Mouse (Mus musculus) midbrain, embryonic 10.5 days (tissue): ENCODE data around the gene Pomt2. TPM values are rescaled to one million over a fixed set of nuclear protein-coding genes. Genes with fewer than 3 reads are reported as not detected.

ENCODE experiments used
- DNase-seq: peaks from one replicate; pipeline ENCODE4 v3.0.0-alpha.2; 2017; ENCODE audit warnings: low spot score
- H3K27ac ChIP-seq: fragments of 300-500 bp; sonication (generic); replicated peaks from 2 replicates; pipeline ENCODE4 v1.5.1; 2016; ENCODE audit warnings: mild to moderate bottlenecking
- H3K27me3 ChIP-seq: fragments of 300-500 bp; sonication (generic); 2 replicates; pipeline ENCODE4 v1.6.1; 2016; ENCODE audit warnings: low read depth, mild to moderate bottlenecking; ENCODE audit not compliant: poor library complexity, severe bottlenecking
- H3K36me3 ChIP-seq: fragments of 300-500 bp; sonication (generic); 2 replicates; pipeline ENCODE4 v1.6.1; 2016; ENCODE audit warnings: mild to moderate bottlenecking, moderate library complexity
- H3K4me1 ChIP-seq: fragments of 300-500 bp; sonication (generic); 2 replicates; pipeline ENCODE4 v1.6.1; 2016
- H3K4me3 ChIP-seq: fragments of 300-500 bp; sonication (generic); 2 replicates; pipeline ENCODE4 v1.5.1; 2016; ENCODE audit warnings: mild to moderate bottlenecking, moderate library complexity
- H3K9me3 ChIP-seq: fragments of 300-500 bp; sonication (generic); replicated peaks from 2 replicates; pipeline ENCODE4 v1.6.1; 2016; ENCODE audit warnings: mild to moderate bottlenecking
- WGBS: fragments of 180-500 bp; shearing (Covaris S2); methylation state at CpG from one replicate; pipeline ENCODE4 v1.1.7; 2016; 5-methylcytosine and 5-hydroxymethylcytosine counted together
- polyA plus RNA-seq: library from polyadenylated mRNA; unstranded; fragments of >200 nt; fragmentation: Nextera tagmentation; extraction: Ambion mirVana; gene quantifications from 2 replicates; pipeline ENCODE4 v1.2.1, GENCODE M21; 2016

The Pomt2 gene
- polyA plus RNA-seq, 1 experiment from 2014 or later: 16.5 TPM

DNA sequence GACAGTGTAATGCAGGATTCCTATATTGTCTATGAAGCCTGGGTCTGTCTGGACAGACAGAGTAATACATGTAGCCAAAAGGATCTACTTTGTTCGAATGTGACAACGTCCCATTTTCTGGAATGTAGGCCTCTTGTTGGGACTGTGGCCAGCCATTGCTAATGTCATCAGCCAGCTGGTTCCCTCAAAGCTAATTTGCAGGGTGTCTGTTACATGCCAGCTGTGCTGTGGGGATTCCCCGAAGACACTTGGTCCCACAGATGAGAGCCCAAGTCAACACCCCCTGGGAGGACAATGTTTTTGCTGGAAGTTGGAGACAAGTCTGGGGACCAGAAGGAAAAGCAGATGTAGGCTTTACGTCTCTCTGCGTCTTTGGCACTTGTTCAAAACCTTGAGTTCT, 81.3 kb downstream of the Pomt2 start:
- no peak for DNase-seq

DNA sequence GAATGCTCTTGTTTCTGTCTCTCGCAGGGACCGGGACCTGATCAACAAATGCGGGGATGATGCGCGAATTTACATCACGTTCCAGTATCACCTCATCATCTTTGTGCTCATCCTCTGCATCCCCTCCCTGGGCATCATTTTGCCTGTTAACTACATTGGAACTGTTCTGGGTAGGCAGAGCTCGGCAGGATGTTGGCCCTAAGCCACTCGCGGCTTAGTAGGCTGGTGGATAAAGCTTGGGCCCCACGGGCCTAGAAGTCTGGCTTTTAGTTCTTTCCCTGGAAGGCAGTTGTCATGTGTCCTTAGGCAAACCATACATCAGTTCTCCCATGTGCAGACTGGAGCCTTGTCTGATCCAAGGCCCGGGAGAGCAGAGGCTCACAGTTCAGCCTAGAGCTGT, 82.3 kb downstream of the Pomt2 start:
- 91% methylated on average over 11 of the region's 11 CpGs for WGBS

More for the DNA sequence above, 81.3 kb downstream of the Pomt2 start:
- Histone ChIP-seq H3K4me3 (no peak overlapping the region), H3K36me3 (no peaks in the 10 kb centered on the region), H3K9me3 (no peaks in the 10 kb centered on the region), H3K27me3 (no peaks in the 10 kb centered on the region), H3K4me1 (no peaks in the 10 kb centered on the region), H3K27ac (no peak overlapping the region)
- WGBS: 91% methylated on average over 5 of the region's 5 CpGs

DNA sequence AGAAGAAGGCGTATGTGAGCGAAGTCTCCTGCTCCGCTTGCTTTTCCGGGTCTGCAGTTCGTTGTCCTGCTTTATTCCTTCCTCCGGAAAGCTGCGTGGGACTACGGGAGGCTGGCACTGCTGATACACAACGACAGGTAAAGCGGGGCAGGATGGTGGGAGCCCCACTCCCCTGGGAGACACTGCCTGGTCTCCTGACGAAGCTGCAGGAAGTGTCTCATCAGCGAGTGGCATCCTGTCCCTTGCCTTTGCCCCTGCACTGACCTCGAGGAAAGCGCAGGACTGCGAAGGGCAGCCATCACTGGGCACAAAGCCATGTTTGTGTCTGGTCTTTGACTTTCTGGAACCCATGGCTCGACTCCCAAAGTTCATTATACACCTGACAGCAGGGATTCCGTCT, 90.7 kb downstream of the Pomt2 start:
- H3K9me3 ChIP-seq: no peaks in the 10 kb centered on the region
- no peak for DNase-seq
- 0 out of 2 replicates have a peak, but pooled peaks cover 11% of the 10 kb centered on the region for H3K27me3 ChIP-seq
- no peak overlapping the region for H3K27ac ChIP-seq
- H3K4me1 ChIP-seq: no peaks in the 10 kb centered on the region
- no peak overlapping the region for H3K4me3 ChIP-seq
- H3K36me3 ChIP-seq: no peaks in the 10 kb centered on the region
- 76% methylated on average over 17 of the region's 17 CpGs for WGBS

More for the DNA sequence above, 82.3 kb downstream of the Pomt2 start:
- no peaks in the 10 kb centered on the region for H3K9me3 ChIP-seq
- DNase-seq: no peak
- no peaks in the 10 kb centered on the region for H3K27me3 ChIP-seq
- H3K4me3 ChIP-seq: no peak overlapping the region
- no peaks in the 10 kb centered on the region for H3K4me1 ChIP-seq
- H3K27ac ChIP-seq: no peak overlapping the region
- no peaks in the 10 kb centered on the region for H3K36me3 ChIP-seq

Other genes starting within 250 kb of the Pomt2 start
- gene Cipc, start 200.9 kb downstream of the Pomt2 start, polyA plus RNA-seq: 33.2 and 35.5 TPM in 2 replicates
- 0.15 and 0.24 TPM in 2 replicates for gene Zdhhc22, start 157.5 kb downstream of the Pomt2 start, polyA plus RNA-seq
- gene Tmem63c, start 126.6 kb downstream of the Pomt2 start, polyA plus RNA-seq: 0.14 and 0.75 TPM in 2 replicates
- 0.32 and 0.62 TPM in 2 replicates for gene Ngb, start 45.4 kb downstream of the Pomt2 start, polyA plus RNA-seq
- 33.0 and 34.3 TPM in 2 replicates for gene Gstz1, start 803 bp downstream of the Pomt2 start, polyA plus RNA-seq
- 0.66 and 1.4 TPM in 2 replicates for gene Samd15, start 51.8 kb upstream of the Pomt2 start, polyA plus RNA-seq
- gene Tmed8, start 52.5 kb upstream of the Pomt2 start, polyA plus RNA-seq: 2.7 and 3.7 TPM in 2 replicates
- 0.82 and 0.83 TPM in 2 replicates for gene Noxred1, start 90.8 kb upstream of the Pomt2 start, polyA plus RNA-seq
- gene Vipas39, start 118.3 kb upstream of the Pomt2 start, polyA plus RNA-seq: 54.8 and 59.6 TPM in 2 replicates
- 243 and 272 TPM in 2 replicates for gene Ahsa1, start 118.5 kb upstream of the Pomt2 start, polyA plus RNA-seq
- gene Ism2, start 151.7 kb upstream of the Pomt2 start, polyA plus RNA-seq: 0.99 and 1.4 TPM in 2 replicates
- 50.9 and 57.6 TPM in 2 replicates for gene Sptlc2, start 240.4 kb upstream of the Pomt2 start, polyA plus RNA-seq